Mouse (Mus musculus) cerebellum, postnatal 14 days (tissue): ENCODE measurements at regions not wholly inside any gene's neighbourhood (a gene's known extent, or its start where the extent isn't known, plus 50 kb on each side); places are given as distances from the start of the nearest gene placed in this dataset.

ENCODE experiments used
- DNase-seq, 2 experiments: peaks; one replicate each; pipeline ENCODE4 v3.0.0; 2021; ENCODE audit warnings: mixed read lengths in 2 of 2

- DNase-seq, result peak in 1 of 2 experiments; percentile 4
Measured at GRCm38 (mm10) chr9:51525906-51526305, 197.2 kb upstream of the 1810046K07Rik start.

DNA sequence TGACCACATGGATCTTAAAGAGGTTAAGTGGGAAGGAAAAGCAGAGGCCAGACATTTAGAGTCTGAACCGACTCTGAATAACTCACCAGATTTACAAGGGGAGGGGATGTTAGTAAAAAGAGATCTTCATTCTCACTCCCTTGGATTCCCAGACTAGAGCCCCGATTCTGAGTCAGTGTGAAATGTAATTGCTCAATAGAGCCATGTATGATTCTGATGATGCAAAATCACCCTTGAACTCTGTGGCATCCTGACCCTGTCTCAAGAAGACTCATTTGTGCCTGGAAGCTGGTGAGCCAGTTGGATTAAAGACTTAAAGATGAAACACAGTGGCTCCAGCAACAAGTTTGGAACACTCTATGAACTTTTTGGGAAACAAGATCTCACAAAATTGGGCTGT is 210.2 kb upstream of the 1810046K07Rik start:
- DNase-seq, result no peak

- DNase-seq, result no peak
Measured at GRCm38 (mm10) chr9:51541940-51542339, 213.2 kb upstream of the 1810046K07Rik start.

DNA sequence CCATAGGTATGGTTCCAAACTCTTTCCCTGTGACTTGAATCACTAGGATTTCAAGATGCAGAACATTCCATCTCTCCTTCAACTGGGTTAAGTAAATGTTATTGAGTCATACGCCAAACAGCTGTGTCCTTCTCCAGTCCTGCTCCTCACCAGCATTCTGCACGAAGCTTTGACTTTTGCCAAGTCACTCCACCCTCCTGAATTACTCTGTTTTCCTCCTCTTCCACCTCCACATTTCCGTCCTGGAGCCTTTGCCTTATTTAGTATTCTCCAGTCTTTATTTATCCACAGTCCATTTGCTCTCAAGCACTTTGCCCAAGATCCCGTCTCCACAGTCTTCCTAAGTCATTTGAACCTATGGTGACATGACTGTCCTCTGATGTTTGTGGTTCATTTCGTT is 193.1 kb upstream of the Arhgap20 start:
- no peak for DNase-seq

DNA sequence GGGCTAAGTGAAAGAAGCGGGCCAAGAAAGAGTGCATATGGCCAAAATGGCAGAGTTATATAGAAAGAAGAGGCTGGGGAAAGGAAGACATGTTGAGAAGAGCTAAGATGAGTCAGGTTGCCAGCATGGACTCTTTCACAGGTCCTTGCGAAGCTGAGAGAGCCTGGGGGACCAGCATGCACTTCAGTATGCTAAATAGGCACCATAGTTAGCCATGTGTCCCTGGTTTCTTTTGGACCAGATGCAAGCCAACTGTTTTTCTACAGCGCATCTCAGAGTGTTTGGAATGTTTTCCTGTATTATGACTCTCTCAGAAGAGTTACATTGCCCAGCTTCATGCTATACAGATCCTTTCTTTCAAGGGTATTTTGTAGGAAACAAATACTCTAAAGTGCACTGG is 183.5 kb upstream of the Arhgap20 start:
- no peak for DNase-seq

GRCm38 (mm10) chr9:51593707-51594106 is 171.4 kb upstream of the Arhgap20 start:
- no peak for DNase-seq

DNA sequence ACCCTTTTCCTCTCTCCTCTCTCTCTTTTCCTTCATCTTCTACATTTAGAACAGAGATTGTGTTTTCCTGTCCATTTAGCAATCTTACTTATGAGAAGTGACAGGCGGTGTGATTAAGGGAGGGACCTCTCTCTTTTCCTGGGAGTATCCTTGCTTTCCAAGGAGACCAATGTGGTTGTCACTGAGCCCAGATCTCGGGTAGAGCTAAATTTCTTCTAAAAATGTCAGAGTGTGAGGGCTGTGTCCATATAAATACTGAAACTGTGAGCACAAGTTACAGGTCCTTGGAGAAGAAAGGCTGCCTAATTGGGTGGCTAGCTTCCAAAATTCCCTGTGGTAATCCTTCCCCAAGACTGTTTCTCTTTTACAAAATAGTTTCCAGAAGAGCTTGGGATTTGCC is 166.4 kb upstream of the Arhgap20 start:
- peak; percentile 22 to 39 for DNase-seq

DNA sequence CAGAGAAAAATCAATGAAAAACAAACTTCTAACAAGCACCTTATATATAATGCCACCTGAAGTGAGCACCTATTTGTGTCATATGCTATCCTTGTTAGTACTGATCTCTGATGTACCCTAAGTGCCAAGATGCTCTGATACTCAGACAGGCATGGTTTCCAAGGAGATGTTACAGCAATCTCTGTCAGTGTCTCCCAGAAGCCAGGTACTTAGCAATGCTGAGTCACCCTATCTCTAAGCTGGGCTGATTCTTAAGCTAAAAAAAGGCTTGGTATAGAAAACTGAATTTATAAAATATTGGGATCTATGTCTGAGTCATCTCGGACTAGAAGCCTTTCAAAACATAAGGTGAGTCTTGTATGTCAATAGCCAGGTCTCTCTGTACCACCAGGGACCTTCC is 157.0 kb upstream of the Arhgap20 start:
- no peak for DNase-seq

- no peak for DNase-seq
Measured at GRCm38 (mm10) chr9:51608697-51609456, 156.3 kb upstream of the Arhgap20 start.

- DNase-seq, result no peak
Measured at GRCm38 (mm10) chr9:51626156-51626555, 139.0 kb upstream of the Arhgap20 start.

DNA sequence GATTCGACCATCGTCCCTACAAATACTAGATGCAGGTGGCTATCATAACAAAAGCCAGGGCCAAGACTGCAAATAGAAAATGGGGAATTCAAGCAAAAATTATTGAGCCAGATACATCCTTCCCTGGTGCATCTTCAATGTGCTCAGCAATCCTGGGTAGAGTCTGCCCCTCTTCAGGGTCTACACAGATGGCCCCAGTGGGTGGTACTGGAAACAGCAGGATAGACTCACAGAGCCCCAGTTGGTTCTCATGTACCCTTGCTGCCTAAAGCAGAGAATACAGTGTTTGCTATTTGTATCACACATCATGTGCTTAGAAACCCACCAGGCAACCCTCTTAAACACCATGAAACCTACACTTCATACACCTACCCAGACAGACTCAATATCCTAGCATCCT is 129.0 kb upstream of the Arhgap20 start:
- peak; percentile 47 to 58 for DNase-seq

- DNase-seq, result peak in 1 of 2 experiments; percentile 15
Measured at GRCm38 (mm10) chr9:51636559-51637127, 128.5 kb upstream of the Arhgap20 start.

DNA sequence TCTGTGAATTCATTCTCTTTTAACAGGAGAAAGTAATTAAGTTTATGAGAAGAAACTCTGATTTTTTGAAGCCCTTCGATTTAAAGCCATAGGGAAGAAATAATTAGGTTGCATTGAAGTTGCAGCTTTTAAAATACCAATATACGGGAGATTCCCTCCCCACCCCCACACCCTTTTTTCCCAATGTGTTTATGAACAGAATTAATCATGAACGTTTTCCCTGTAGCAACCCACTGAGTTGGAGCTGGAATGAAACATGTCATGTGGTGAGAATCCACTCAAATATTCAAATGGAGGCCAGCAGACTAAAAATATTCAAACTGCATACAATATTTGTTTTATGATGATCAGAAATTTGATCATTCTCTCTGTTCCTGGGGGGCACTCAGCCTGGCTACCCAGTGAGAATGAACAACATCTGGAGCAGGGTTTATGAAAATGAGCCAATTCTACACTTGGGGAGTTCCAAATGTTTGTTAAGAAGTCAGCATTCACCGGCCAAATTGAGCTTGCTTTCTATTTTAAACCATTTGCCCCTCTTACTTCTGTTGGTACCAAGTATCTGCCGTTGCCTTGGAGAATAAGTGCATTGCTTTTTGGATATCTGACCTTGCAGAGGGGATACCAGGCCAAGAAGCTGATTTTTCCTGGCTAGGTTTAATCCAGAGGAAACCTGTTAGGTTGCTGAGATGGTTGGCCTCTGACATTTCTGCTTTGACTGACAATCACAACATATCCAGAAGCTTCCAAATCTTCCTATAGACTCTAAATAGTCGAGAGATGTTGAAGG is 127.8 kb upstream of the Arhgap20 start:
- DNase-seq, result peak in 1 of 2 experiments; percentile 32

DNA sequence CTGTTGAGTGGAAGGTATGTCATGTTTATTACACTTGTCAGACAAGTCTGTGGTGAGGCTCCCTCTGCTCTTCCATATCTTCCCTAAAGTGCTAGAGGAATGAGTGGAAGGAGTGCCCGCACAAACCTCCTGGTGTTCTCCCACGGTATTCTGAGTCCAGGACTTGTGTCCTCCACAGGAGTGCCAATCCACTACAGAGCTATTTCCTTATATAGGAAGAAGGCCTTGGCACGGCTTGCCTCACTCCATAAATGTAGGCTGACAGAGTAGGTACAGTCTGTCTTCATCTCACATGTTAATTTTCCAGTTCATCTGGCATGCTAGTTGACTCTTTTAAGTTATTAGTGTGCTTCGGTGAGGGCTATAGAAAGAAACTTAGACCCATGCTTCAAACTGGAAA is 123.4 kb upstream of the Arhgap20 start:
- no peak for DNase-seq

DNA sequence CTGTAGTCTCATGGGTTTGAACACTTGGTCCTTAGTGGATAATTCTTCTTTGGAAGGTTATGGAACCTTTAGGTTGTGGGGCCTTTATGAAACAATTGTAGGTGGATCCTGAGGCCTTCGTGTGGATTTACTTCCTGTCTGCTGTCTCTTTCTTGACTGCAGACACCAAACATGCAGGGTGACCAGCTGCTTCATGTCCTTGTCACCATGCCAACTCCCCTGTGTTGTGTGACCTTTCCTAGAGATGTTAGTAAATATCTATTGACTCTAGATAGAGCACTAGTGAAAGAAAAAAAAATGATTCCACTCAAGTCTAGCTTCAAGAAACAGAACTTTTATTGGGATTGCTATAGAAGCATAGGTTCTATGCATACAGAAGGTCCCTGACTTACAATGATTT is 119.7 kb upstream of the Arhgap20 start:
- peak in 1 of 2 experiments; percentile 41 for DNase-seq

DNA sequence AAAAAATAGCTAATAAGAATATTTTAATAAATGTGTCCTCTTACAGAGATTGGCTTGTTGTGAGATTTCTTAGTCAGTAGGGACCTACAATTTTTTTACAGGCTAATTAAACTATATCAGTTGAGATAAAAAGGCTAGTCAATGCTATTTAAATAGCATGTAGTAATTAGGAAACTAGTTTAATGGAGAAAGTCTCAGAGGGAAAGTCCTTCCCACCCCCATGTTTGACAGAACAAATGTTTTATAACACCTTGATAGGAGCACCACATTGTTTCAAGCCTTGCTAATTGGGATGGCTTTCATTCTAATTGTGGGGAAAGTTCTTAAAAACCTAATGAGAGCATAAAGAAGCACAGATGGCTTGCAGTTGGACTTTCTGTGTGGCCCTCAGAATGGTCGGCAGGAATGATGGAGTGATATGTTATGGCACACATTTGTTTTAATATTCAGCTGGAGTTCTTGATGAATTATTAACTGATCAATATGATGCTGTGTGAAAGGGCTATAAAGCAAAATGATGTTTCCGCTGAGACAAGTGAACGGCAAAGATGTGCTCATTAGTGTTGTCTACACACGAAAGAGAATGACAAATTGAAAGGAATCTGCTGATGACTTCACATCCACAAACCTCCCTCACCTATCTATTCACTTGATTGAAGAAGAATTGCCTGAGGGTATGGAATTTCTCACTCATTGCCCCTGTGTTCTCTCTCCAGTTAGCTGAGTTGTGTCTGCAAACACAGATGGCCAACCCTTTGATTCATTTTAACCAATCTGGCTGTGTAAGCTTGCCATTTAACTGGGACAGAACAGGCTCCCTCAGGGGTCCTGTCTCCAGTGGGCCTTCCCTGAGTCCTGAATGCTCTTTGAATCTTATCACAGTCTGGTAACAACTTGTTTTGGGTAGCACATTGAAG is 111.5 kb upstream of the Arhgap20 start:
- no peak for DNase-seq

DNA sequence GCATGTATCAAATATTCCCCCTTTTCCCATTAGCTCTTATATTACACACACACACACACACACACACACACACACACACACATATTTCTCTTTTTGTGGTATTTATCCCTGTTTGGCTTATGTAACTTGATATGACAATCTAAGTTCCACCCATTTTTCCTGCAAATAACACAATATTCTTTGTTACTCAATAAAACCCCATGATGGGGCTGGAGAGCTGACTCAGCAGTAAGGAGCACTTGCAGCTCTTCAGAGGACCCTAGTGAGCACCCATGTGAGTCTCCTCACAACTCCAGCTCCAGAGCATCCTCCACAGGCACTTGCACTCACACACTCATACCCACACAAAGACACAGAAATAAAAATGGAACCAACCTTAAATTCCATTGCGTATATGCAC is 110.5 kb upstream of the Arhgap20 start:
- DNase-seq, result no peak

GRCm38 (mm10) chr9:51657796-51658195 is 107.3 kb upstream of the Arhgap20 start:
- no peak for DNase-seq

DNA sequence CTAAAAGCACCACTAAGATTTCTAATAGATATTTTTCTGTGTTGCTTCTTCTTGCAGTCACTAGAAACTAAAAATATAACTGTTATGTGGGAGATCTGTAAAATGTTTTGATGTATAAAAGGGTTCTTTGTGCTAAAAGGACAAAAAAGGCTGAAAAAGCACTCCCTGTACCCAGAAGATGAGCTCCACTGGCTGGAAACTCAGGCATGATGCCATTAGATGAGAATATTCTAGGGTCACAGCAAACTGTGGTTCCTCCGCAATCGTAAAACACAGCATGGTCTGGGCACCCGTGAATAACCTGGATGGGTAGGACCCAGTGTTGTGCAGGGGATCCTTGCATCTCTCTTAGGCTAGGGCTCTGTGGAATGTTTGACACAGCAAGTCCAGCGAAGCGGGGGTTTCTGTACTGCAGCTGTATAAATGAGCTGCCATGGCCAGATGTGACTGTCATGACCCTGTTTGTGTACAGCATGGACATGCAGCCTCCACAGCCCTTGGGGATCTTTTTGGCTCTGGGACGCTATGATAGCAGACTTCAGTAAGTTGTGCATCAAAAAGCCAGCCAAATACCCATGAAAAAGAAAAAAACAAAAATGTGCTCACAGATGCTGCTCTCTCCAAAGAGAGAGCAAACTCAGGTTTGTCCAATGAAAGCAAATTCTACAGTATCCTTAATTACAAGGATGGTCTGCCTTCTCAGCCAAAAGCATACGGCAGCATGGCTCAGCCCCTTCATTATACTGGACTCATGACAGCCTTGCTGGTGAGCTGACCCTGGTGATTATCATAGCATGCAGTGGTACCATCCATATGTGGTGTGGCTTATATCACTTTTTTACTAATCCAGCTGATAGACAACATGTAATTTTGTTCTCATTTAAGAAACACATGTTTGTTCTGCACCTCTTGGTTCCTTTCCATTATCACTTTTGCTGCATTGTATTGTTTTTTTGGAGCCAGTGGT is 103.9 kb upstream of the Arhgap20 start:
- no peak for DNase-seq

DNA sequence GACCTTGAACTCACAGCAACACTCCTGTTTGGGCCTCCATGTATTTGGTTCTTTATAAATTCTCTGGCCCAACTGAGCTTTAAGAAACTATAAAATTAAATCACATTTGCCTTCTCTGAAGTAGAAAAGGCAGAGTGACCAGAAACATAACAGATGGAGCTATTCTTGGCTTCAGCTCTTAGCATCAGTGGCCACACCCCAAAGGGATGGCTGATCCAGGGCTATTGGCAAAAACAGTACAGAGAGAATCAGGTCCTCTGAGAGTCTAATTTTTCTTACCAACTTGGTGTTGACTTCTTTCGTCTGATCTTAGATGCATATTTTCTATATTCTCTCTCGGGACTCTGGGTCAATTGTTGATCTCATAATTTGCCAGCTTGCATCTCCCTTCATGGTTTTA is 103.2 kb upstream of the Arhgap20 start:
- DNase-seq, result peak in 1 of 2 experiments; percentile 23

DNA sequence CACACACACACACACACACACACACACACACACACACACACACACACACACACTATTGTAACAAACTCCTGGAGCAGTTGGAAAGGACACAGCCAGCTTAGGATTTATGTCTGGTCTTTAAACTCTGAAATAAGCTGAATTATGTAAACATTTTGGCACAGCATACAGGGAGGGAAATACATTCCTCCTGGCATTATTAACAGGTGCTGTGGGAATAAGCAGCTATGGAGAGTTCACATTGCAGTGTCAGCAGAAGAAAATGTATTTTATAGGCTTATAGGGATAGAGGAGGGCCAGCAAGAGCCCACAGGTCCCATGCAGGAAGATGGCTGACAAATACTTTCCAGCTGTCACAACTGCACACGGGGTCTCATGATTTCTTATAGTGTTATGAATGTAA is 100.8 kb upstream of the Arhgap20 start:
- DNase-seq, result no peak

DNA sequence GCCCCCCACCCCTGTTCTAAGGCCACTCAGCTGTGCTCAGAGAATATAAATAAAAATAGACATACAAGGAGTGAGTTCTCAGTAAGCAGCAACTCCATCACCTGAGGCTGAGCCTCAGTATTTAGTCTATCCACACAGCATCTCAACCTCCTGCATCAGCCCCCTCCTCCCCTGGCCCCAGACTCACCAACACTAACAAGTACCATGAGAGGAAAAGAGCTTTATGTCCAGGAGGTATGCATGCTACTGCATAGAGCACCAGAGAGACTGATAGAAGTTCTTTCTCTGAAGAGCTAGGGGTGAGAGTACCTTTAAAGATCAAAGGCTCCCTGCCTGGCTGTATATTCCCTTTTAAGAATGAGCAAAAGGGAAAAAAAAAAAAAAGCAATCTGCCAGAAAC is 100.3 kb upstream of the Arhgap20 start:
- DNase-seq, result no peak
